Mouse (Mus musculus): Measurements from ENCODE around the gene Bmp7.
A peak's percentile ranks its signal among the peaks of the same experiment; 100 is the strongest.

Bmp7 gene

GRCm38 (mm10) chr2:172909463-172909862 is 30.7 kb downstream of the Bmp7 start:
- DNase-seq (ENCODE audit: inconsistent ontology term), result peak; percentile 60

- DNase-seq (ENCODE audit: inconsistent ontology term), result peak; percentile 96
Measured at GRCm38 (mm10) chr2:172906146-172906545, 34.0 kb downstream of the Bmp7 start.

- no peak for DNase-seq (ENCODE audit: inconsistent ontology term)
Measured at GRCm38 (mm10) chr2:172905057-172905456, 35.1 kb downstream of the Bmp7 start.

- no peak for DNase-seq (ENCODE audit: inconsistent ontology term)
Measured at GRCm38 (mm10) chr2:172904614-172905013, 35.5 kb downstream of the Bmp7 start.

GRCm38 (mm10) chr2:172903523-172903922 is 36.6 kb downstream of the Bmp7 start:
- DNase-seq (ENCODE audit: inconsistent ontology term), result no peak

GRCm38 (mm10) chr2:172900954-172901701 is 39.0 kb downstream of the Bmp7 start:
- no peak for DNase-seq (ENCODE audit: inconsistent ontology term)

- no peak for DNase-seq (ENCODE audit: inconsistent ontology term)
Measured at GRCm38 (mm10) chr2:172889756-172890443, 50.2 kb downstream of the Bmp7 start.

GRCm38 (mm10) chr2:172889222-172889621 is 50.9 kb downstream of the Bmp7 start:
- DNase-seq (ENCODE audit: inconsistent ontology term), result peak; percentile 26

GRCm38 (mm10) chr2:172888147-172888546 is 52.0 kb downstream of the Bmp7 start:
- no peak for DNase-seq (ENCODE audit: inconsistent ontology term)

- no peak for DNase-seq (ENCODE audit: inconsistent ontology term)
Measured at GRCm38 (mm10) chr2:172885861-172886260, 54.3 kb downstream of the Bmp7 start.

GRCm38 (mm10) chr2:172884584-172884983 is 55.5 kb downstream of the Bmp7 start:
- DNase-seq (ENCODE audit: inconsistent ontology term), result no peak

- no peak for DNase-seq (ENCODE audit: inconsistent ontology term)
Measured at GRCm38 (mm10) chr2:172875201-172875600, 64.9 kb downstream of the Bmp7 start.

GRCm38 (mm10) chr2:172866356-172866755 is 73.8 kb downstream of the Bmp7 start:
- no peak for DNase-seq (ENCODE audit: inconsistent ontology term)

GRCm38 (mm10) chr2:172865165-172865564 is 75.0 kb downstream of the Bmp7 start:
- no peak for DNase-seq (ENCODE audit: inconsistent ontology term)

- no peak for DNase-seq (ENCODE audit: inconsistent ontology term)
Measured at GRCm38 (mm10) chr2:172864566-172864965, 75.6 kb downstream of the Bmp7 start.

GRCm38 (mm10) chr2:172863469-172863856 is 76.7 kb downstream of the Bmp7 start:
- no peak for DNase-seq (ENCODE audit: inconsistent ontology term)

GRCm38 (mm10) chr2:172862850-172863468 is 77.2 kb downstream of the Bmp7 start:
- peak; percentile 73 for DNase-seq (ENCODE audit: inconsistent ontology term)

- no peak for DNase-seq (ENCODE audit: inconsistent ontology term)
Measured at GRCm38 (mm10) chr2:172862424-172862823, 77.7 kb downstream of the Bmp7 start.

- no peak for DNase-seq (ENCODE audit: inconsistent ontology term)
Measured at GRCm38 (mm10) chr2:172861590-172861989, 78.5 kb downstream of the Bmp7 start.

- no peak for DNase-seq (ENCODE audit: inconsistent ontology term)
Measured at GRCm38 (mm10) chr2:172860593-172860992, 79.5 kb downstream of the Bmp7 start.

GRCm38 (mm10) chr2:172860104-172860503 is 80.0 kb downstream of the Bmp7 start:
- no peak for DNase-seq (ENCODE audit: inconsistent ontology term)

- no peak for DNase-seq (ENCODE audit: inconsistent ontology term)
Measured at GRCm38 (mm10) chr2:172857048-172857447, 83.1 kb downstream of the Bmp7 start.

GRCm38 (mm10) chr2:172856549-172856948 is 83.6 kb downstream of the Bmp7 start:
- no peak for DNase-seq (ENCODE audit: inconsistent ontology term)

Data from Muller cell, postnatal 12 days (primary cell).